Mouse (Mus musculus): Measurements from ENCODE around the gene Lipi. TPM values are rescaled to one million over a fixed set of nuclear protein-coding genes. Genes with fewer than 3 reads are reported as not detected.

Gene Lipi
- not detected for polyA plus RNA-seq (2014; fragmentation: Illumina TruSeq; extraction: RNeasy Lipid Tissue Mini Kit (QIAGEN cat#74804); ENCODE audit: low replicate concordance)

GRCm38 (mm10) chr16:75585961-75586360, at the start of gene Lipi:
Lipi (minus strand) TSS chr16:75586061.

GRCm38 (mm10) chr16:75592671-75593500, 7.0 kb upstream of the Lipi start, which contains the start of gene Rbm11:
Rbm11 (plus strand) TSS chr16:75592844.

Other genes starting within 250 kb of the Lipi start
- gene Rbm11, start 6.8 kb upstream of the Lipi start, polyA plus RNA-seq (2014; fragmentation: Illumina TruSeq; extraction: RNeasy Lipid Tissue Mini Kit (QIAGEN cat#74804); ENCODE audit: low replicate concordance): 0.33 TPM
- gene Hspa13, start 181.0 kb upstream of the Lipi start, polyA plus RNA-seq (2014; fragmentation: Illumina TruSeq; extraction: RNeasy Lipid Tissue Mini Kit (QIAGEN cat#74804); ENCODE audit: low replicate concordance): 70.3 TPM

Data from small intestine, adult 10 weeks (tissue).